Mouse (Mus musculus) heart, embryonic 14.5 days (tissue): ENCODE measurements around the gene Gm21317. TPM values are rescaled to one million over a fixed set of nuclear protein-coding genes. Genes with fewer than 3 reads are reported as not detected.
"Not testable (repeated sequence)": the region's sequence is repeated elsewhere in the genome, so short reads cannot be mapped to it uniquely, and the experiment has no call there.

Experiments
- ATAC-seq: fragments of 200-750 bp; cut with Nextera tagmentation; 2 replicates; pipeline ENCODE4 v1.8.0; 2017; ENCODE audit warnings: low read depth, moderate TSS enrichment; ENCODE audit not compliant: insufficient number of reproducible peaks, insufficient read depth, low FRiP score
- H3K27ac ChIP-seq, 2 experiments: fragments of 200-500 bp in 1 of 2; fragments of 300-500 bp in 1 of 2; sonication (generic) in 1 of 2; replicated peaks in 1 of 2; 2 replicates each; pipeline ENCODE4 v1.5.1; 2012 to 2014; ENCODE audit warnings: low read depth in 2 of 2, low read length in 2 of 2, control low read depth in 1 of 2, mild to moderate bottlenecking in 1 of 2, mixed read lengths in 1 of 2; ENCODE audit not compliant: control insufficient read depth in 1 of 2, insufficient read depth in 1 of 2
- H3K27me3 ChIP-seq: fragments of 300-500 bp; sonication (generic); 2 replicates; pipeline ENCODE4 v1.6.1; 2014; ENCODE audit warnings: mild to moderate bottlenecking, low read length, control low read depth; ENCODE audit not compliant: control insufficient read depth, insufficient read depth
- H3K36me3 ChIP-seq: fragments of 300-500 bp; sonication (generic); 2 replicates; pipeline ENCODE4 v1.6.1; 2014; ENCODE audit warnings: mild to moderate bottlenecking, control low read depth, low read length, mixed read lengths; ENCODE audit not compliant: control insufficient read depth, insufficient read depth
- H3K4me1 ChIP-seq, 2 experiments: fragments of 200-500 bp in 1 of 2; fragments of 300-500 bp in 1 of 2; sonication (generic) in 1 of 2; 2 replicates each; pipeline ENCODE4 v1.6.1; 2012 to 2014; ENCODE audit warnings: low read length in 2 of 2, control low read depth in 1 of 2, mixed read lengths in 1 of 2; ENCODE audit not compliant: control insufficient read depth in 2 of 2, insufficient read depth in 2 of 2
- H3K4me2 ChIP-seq: fragments of 300-500 bp; sonication (generic); 2 replicates; pipeline ENCODE4 v1.6.1; 2014; ENCODE audit warnings: mild to moderate bottlenecking, low read length
- H3K4me3 ChIP-seq, 2 experiments: fragments of 200-500 bp in 1 of 2; fragments of 300-500 bp in 1 of 2; sonication (generic) in 1 of 2; 2 replicates each; pipeline ENCODE4 v1.5.1; 2012 to 2014; ENCODE audit warnings: low read length in 2 of 2, mild to moderate bottlenecking in 2 of 2, control low read depth in 1 of 2, low read depth in 1 of 2, moderate library complexity in 1 of 2; ENCODE audit not compliant: control insufficient read depth in 1 of 2, insufficient read depth in 1 of 2
- H3K9ac ChIP-seq: fragments of 300-500 bp; sonication (generic); 2 replicates; pipeline ENCODE4 v1.6.1; 2014; ENCODE audit warnings: mild to moderate bottlenecking, low read length
- H3K9me3 ChIP-seq: fragments of 300-500 bp; sonication (generic); 2 replicates; pipeline ENCODE4 v1.6.1; 2016; ENCODE audit warnings: low read length, control low read depth; ENCODE audit not compliant: control insufficient read depth
- WGBS: fragments of 180-500 bp; shearing (Covaris S2); extraction: QIAGEN DNeasy Blood & Tissue Kit; methylation state at CpG from one replicate; pipeline ENCODE4 v1.1.7; 2014; 5-methylcytosine and 5-hydroxymethylcytosine counted together
- polyA plus RNA-seq: library from polyadenylated mRNA; unstranded; fragments of >200 nt; fragmentation: Nextera tagmentation; extraction: Ambion mirVana; gene quantifications from 2 replicates; pipeline ENCODE4 v1.2.1, GENCODE M21; 2014

The Gm21317 gene
- not detected in 2 replicates for polyA plus RNA-seq

DNA sequence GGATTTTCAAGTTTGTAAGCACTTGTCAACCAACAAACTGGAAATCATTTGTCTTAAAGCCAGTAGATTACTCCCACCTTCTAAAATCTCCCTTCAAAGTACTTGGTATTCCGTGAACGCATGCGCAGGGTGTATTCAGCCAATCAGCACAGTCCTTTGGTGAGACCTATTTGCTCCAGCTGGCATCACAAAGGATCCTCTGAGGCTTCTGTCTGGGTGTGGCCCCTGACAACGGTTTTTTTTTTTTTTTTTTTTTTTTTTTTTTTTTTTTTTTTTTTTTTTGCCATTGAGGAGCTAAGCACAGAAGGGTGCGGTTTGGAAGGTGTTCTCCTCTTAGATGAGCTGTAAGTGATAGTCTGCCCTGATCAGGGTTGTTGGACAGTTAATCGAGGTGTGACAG is at the start of gene Gm21317:
TSS of gene Gm21317 (plus strand) at position 301 of the 400 bp plus-strand sequence.
- no CpG with 5 or more reads among the region's 6 CpGs for WGBS
- H3K9ac ChIP-seq, ATAC-seq: not testable (repeated sequence)

More for the DNA sequence above, at the start of gene Gm21317:
- not testable (repeated sequence) for H3K4me1 ChIP-seq, H3K27me3 ChIP-seq, H3K4me2 ChIP-seq, H3K36me3 ChIP-seq, H3K9me3 ChIP-seq, H3K4me3 ChIP-seq, H3K27ac ChIP-seq
